Mouse (Mus musculus): ENCODE measurements around the gene Atf4. TPM values are rescaled to one million over a fixed set of nuclear protein-coding genes. Genes with fewer than 3 reads are reported as not detected.

Atf4 gene
- polyA plus RNA-seq, 1 experiment from 2014 or later = 160 TPM

- Histone ChIP-seq H3K4me2 (ENCODE audit: low read depth, low read length) (no peak overlapping the region), H3K27ac (ENCODE audit: low read length) (no peak overlapping the region), H3K27me3 (replicated peaks; ENCODE audit: control insufficient read depth, insufficient read depth, low read length) (no peaks in the 10 kb centered on the region), H3K9ac (ENCODE audit: low read depth, low read length) (no peak overlapping the region), H3K9me3 (ENCODE audit: control insufficient read depth, low read length) (peaks cover 6% of the 10 kb centered on the region; the same call in 1 of the 2 replicates), H3K4me3 (ENCODE audit: low read length) (no peak overlapping the region), H3K4me1 (ENCODE audit: control insufficient read depth, insufficient read depth, low read length) (peaks cover 13% of the 10 kb centered on the region), H3K36me3 (ENCODE audit: control insufficient read depth, insufficient read depth, low read length) (no peaks in the 10 kb centered on the region)
- no peak for ATAC-seq
- WGBS = 1% methylated on average over 2 of the region's 2 CpGs
Observed at GRCm38 (mm10) chr15:80266281-80266680, 11.3 kb downstream of the Atf4 start.

- H3K4me2 ChIP-seq (ENCODE audit: low read depth, low read length) = no peak overlapping the region
- H3K27me3 ChIP-seq (replicated peaks; ENCODE audit: control insufficient read depth, insufficient read depth, low read length) = no peaks in the 10 kb centered on the region
- no peak overlapping the region for H3K9ac ChIP-seq (ENCODE audit: low read depth, low read length)
- no peaks in the 10 kb centered on the region for H3K36me3 ChIP-seq (ENCODE audit: control insufficient read depth, insufficient read depth, low read length)
- no peak overlapping the region for H3K27ac ChIP-seq (ENCODE audit: low read length)
- no peak for ATAC-seq
- H3K4me1 ChIP-seq (ENCODE audit: control insufficient read depth, insufficient read depth, low read length) = no peaks in the 10 kb centered on the region
- H3K4me3 ChIP-seq (ENCODE audit: low read length) = no peak overlapping the region
- 63% methylated on average over 3 of the region's 3 CpGs for WGBS
- peaks cover 6% of the 10 kb centered on the region; the same call in 1 of the 2 replicates for H3K9me3 ChIP-seq (ENCODE audit: control insufficient read depth, low read length)
Observed at GRCm38 (mm10) chr15:80271858-80272396, 16.9 kb downstream of the Atf4 start.

- Histone ChIP-seq H3K4me2 (ENCODE audit: low read depth, low read length) (no peak overlapping the region), H3K4me3 (ENCODE audit: low read length) (no peak overlapping the region), H3K9ac (ENCODE audit: low read depth, low read length) (no peak overlapping the region), H3K27me3 (replicated peaks; ENCODE audit: control insufficient read depth, insufficient read depth, low read length) (no peaks in the 10 kb centered on the region), H3K9me3 (ENCODE audit: control insufficient read depth, low read length) (no peaks in the 10 kb centered on the region), H3K4me1 (ENCODE audit: control insufficient read depth, insufficient read depth, low read length) (no peaks in the 10 kb centered on the region), H3K27ac (ENCODE audit: low read length) (no peak overlapping the region), H3K36me3 (ENCODE audit: control insufficient read depth, insufficient read depth, low read length) (no peaks in the 10 kb centered on the region)
- WGBS = 46% methylated on average over 9 of the region's 9 CpGs
- ATAC-seq = no peak
Observed at GRCm38 (mm10) chr15:80277107-80277506, 22.1 kb downstream of the Atf4 start.

- no peak overlapping the region for H3K4me3 ChIP-seq (ENCODE audit: low read length)
- H3K9ac ChIP-seq (ENCODE audit: low read depth, low read length) = no peak overlapping the region
- no peaks in the 10 kb centered on the region for H3K9me3 ChIP-seq (ENCODE audit: control insufficient read depth, low read length)
- H3K4me2 ChIP-seq (ENCODE audit: low read depth, low read length) = no peak overlapping the region
- ATAC-seq = no peak
- no peaks in the 10 kb centered on the region for H3K36me3 ChIP-seq (ENCODE audit: control insufficient read depth, insufficient read depth, low read length)
- no peaks in the 10 kb centered on the region for H3K27me3 ChIP-seq (replicated peaks; ENCODE audit: control insufficient read depth, insufficient read depth, low read length)
- H3K4me1 ChIP-seq (ENCODE audit: control insufficient read depth, insufficient read depth, low read length) = no peaks in the 10 kb centered on the region
- H3K27ac ChIP-seq (ENCODE audit: low read length) = no peak overlapping the region
- 2% methylated on average over 6 of the region's 6 CpGs for WGBS
Observed at GRCm38 (mm10) chr15:80277625-80278024, 22.6 kb downstream of the Atf4 start.

- Histone ChIP-seq H3K36me3 (ENCODE audit: control insufficient read depth, insufficient read depth, low read length) (no peaks in the 10 kb centered on the region), H3K4me1 (ENCODE audit: control insufficient read depth, insufficient read depth, low read length) (no peaks in the 10 kb centered on the region), H3K27me3 (replicated peaks; ENCODE audit: control insufficient read depth, insufficient read depth, low read length) (no peaks in the 10 kb centered on the region), H3K4me2 (ENCODE audit: low read depth, low read length) (no peak overlapping the region), H3K9me3 (ENCODE audit: control insufficient read depth, low read length) (no peaks in the 10 kb centered on the region), H3K9ac (ENCODE audit: low read depth, low read length) (no peak overlapping the region), H3K27ac (ENCODE audit: low read length) (no peak overlapping the region), H3K4me3 (ENCODE audit: low read length) (no peak overlapping the region)
- WGBS = 57% methylated on average over 5 of the region's 5 CpGs
- ATAC-seq = no peak
Observed at GRCm38 (mm10) chr15:80278121-80278759, 23.3 kb downstream of the Atf4 start.

- no peak overlapping the region for H3K4me2 ChIP-seq (ENCODE audit: low read depth, low read length)
- 89% methylated on average over 2 of the region's 2 CpGs for WGBS
- no peak overlapping the region for H3K27ac ChIP-seq (ENCODE audit: low read length)
- H3K9me3 ChIP-seq (ENCODE audit: control insufficient read depth, low read length) = no peaks in the 10 kb centered on the region
- H3K4me3 ChIP-seq (ENCODE audit: low read length) = no peak overlapping the region
- H3K27me3 ChIP-seq (replicated peaks; ENCODE audit: control insufficient read depth, insufficient read depth, low read length) = no peaks in the 10 kb centered on the region; the same call in 1 of the 2 replicates
- no peak for ATAC-seq
- no peaks in the 10 kb centered on the region for H3K4me1 ChIP-seq (ENCODE audit: control insufficient read depth, insufficient read depth, low read length)
- no peak overlapping the region for H3K9ac ChIP-seq (ENCODE audit: low read depth, low read length)
- H3K36me3 ChIP-seq (ENCODE audit: control insufficient read depth, insufficient read depth, low read length) = no peaks in the 10 kb centered on the region
Observed at GRCm38 (mm10) chr15:80279053-80279452, 24.1 kb downstream of the Atf4 start.

GRCm38 (mm10) chr15:80280646-80281045 is 25.7 kb downstream of the Atf4 start:
- ATAC-seq = no peak
- Histone ChIP-seq H3K4me3 (ENCODE audit: low read length) (no peak overlapping the region), H3K27me3 (replicated peaks; ENCODE audit: control insufficient read depth, insufficient read depth, low read length) (peaks cover 15% of the 10 kb centered on the region), H3K9me3 (ENCODE audit: control insufficient read depth, low read length) (no peaks in the 10 kb centered on the region), H3K4me2 (ENCODE audit: low read depth, low read length) (no peak overlapping the region), H3K9ac (ENCODE audit: low read depth, low read length) (no peak overlapping the region), H3K36me3 (ENCODE audit: control insufficient read depth, insufficient read depth, low read length) (no peaks in the 10 kb centered on the region), H3K4me1 (ENCODE audit: control insufficient read depth, insufficient read depth, low read length) (no peaks in the 10 kb centered on the region), H3K27ac (ENCODE audit: low read length) (no peak overlapping the region)
- WGBS = 24% methylated on average over 6 of the region's 6 CpGs

GRCm38 (mm10) chr15:80286851-80287415 is 31.9 kb downstream of the Atf4 start, which contains the start of gene Cacna1i:
TSS of gene Cacna1i (plus strand) at chr15:80287238.
- H3K4me3 ChIP-seq (ENCODE audit: low read length) = peak within 1 kb of the TSS; percentile 50
- H3K27me3 ChIP-seq (replicated peaks; ENCODE audit: control insufficient read depth, insufficient read depth, low read length) = peaks cover 63% of the 10 kb centered on the region
- H3K9ac ChIP-seq (ENCODE audit: low read depth, low read length) = no peak within 1 kb of the TSS
- peak within 1 kb of the TSS; percentile 95 for H3K4me2 ChIP-seq (ENCODE audit: low read depth, low read length)
- no peaks in the 10 kb centered on the region for H3K9me3 ChIP-seq (ENCODE audit: control insufficient read depth, low read length)
- WGBS = 1% methylated on average over 45 of the region's 50 CpGs
- no peak for ATAC-seq
- H3K36me3 ChIP-seq (ENCODE audit: control insufficient read depth, insufficient read depth, low read length) = no peaks in the 10 kb centered on the region
- H3K4me1 ChIP-seq (ENCODE audit: control insufficient read depth, insufficient read depth, low read length) = peaks cover 8% of the 10 kb centered on the region
- H3K27ac ChIP-seq (ENCODE audit: low read length) = no peak within 1 kb of the TSS

- no peak for ATAC-seq
- peaks cover 63% of the 10 kb centered on the region for H3K27me3 ChIP-seq (replicated peaks; ENCODE audit: control insufficient read depth, insufficient read depth, low read length)
- H3K4me1 ChIP-seq (ENCODE audit: control insufficient read depth, insufficient read depth, low read length) = peaks cover 8% of the 10 kb centered on the region
- H3K27ac ChIP-seq (ENCODE audit: low read length) = no peak overlapping the region
- H3K4me2 ChIP-seq (ENCODE audit: low read depth, low read length) = peak overlapping the region; percentile 95
- no peak overlapping the region for H3K9ac ChIP-seq (ENCODE audit: low read depth, low read length)
- peak overlapping the region; percentile 50 for H3K4me3 ChIP-seq (ENCODE audit: low read length)
- H3K9me3 ChIP-seq (ENCODE audit: control insufficient read depth, low read length) = no peaks in the 10 kb centered on the region
- no peaks in the 10 kb centered on the region for H3K36me3 ChIP-seq (ENCODE audit: control insufficient read depth, insufficient read depth, low read length)
- 7% methylated on average over 23 of the region's 23 CpGs for WGBS
Observed at GRCm38 (mm10) chr15:80288036-80288435, 33.1 kb downstream of the Atf4 start.
